Mouse (Mus musculus): Measurements from ENCODE around the gene Ftl1.
"Not testable (repeated sequence)": the region's sequence is repeated elsewhere in the genome, so short reads cannot be mapped to it uniquely, and the experiment has no call there.

Ftl1 gene

GRCm38 (mm10) chr7:45476453-45476852 lies 16.8 kb upstream of the Ftl1 start:
- no peak for DNase-seq (ENCODE audit: low spot score in 2 of 2)

GRCm38 (mm10) chr7:45475291-45475969 lies 15.7 kb upstream of the Ftl1 start:
- peak in 1 of 2 experiments; percentile 47 for DNase-seq (ENCODE audit: low spot score in 2 of 2)

GRCm38 (mm10) chr7:45470869-45471268 lies 11.2 kb upstream of the Ftl1 start:
- DNase-seq (ENCODE audit: low spot score in 2 of 2), result peak in 1 of 2 experiments; percentile 84

GRCm38 (mm10) chr7:45467090-45467670 lies 7.5 kb upstream of the Ftl1 start:
- no peak for DNase-seq (ENCODE audit: low spot score in 2 of 2)

GRCm38 (mm10) chr7:45466283-45467089 lies 6.8 kb upstream of the Ftl1 start, which contains the start of gene Bax:
TSS of gene Bax (minus strand) at chr7:45466898.
- peak; percentile 90 to 97 for DNase-seq (ENCODE audit: low spot score in 2 of 2)

- DNase-seq (ENCODE audit: low spot score in 2 of 2), result no peak
These were observed 5.9 kb upstream of the Ftl1 start for GRCm38 (mm10) chr7:45465549-45465948.

GRCm38 (mm10) chr7:45465112-45465511 lies 5.4 kb upstream of the Ftl1 start:
- DNase-seq (ENCODE audit: low spot score in 2 of 2), result no peak

GRCm38 (mm10) chr7:45463987-45464778 lies 4.5 kb upstream of the Ftl1 start:
- no peak for DNase-seq (ENCODE audit: low spot score in 2 of 2)

- not testable (repeated sequence) for DNase-seq (ENCODE audit: low spot score in 2 of 2)
These were observed 3.2 kb upstream of the Ftl1 start for GRCm38 (mm10) chr7:45462868-45463267.

GRCm38 (mm10) chr7:45462325-45462724 lies 2.6 kb upstream of the Ftl1 start:
- no peak for DNase-seq (ENCODE audit: low spot score in 2 of 2)

GRCm38 (mm10) chr7:45461781-45462180 lies 2.1 kb upstream of the Ftl1 start:
- DNase-seq (ENCODE audit: low spot score in 2 of 2), result no peak

- DNase-seq (ENCODE audit: low spot score in 2 of 2), result no peak
These were observed 1.6 kb upstream of the Ftl1 start for GRCm38 (mm10) chr7:45461326-45461725.

GRCm38 (mm10) chr7:45460860-45461314 lies 1.2 kb upstream of the Ftl1 start:
- DNase-seq (ENCODE audit: low spot score in 2 of 2), result peak in 1 of 2 experiments; percentile 49

GRCm38 (mm10) chr7:45460377-45460776 lies 693 bp upstream of the Ftl1 start:
- no peak for DNase-seq (ENCODE audit: low spot score in 2 of 2)

GRCm38 (mm10) chr7:45458748-45459563 lies 728 bp downstream of the Ftl1 start:
- peak in 1 of 2 experiments; percentile 68 for DNase-seq (ENCODE audit: low spot score in 2 of 2)

- DNase-seq (ENCODE audit: low spot score in 2 of 2), result no peak
These were observed 2.3 kb downstream of the Ftl1 start for GRCm38 (mm10) chr7:45457204-45458060.

GRCm38 (mm10) chr7:45456721-45457203 lies 2.9 kb downstream of the Ftl1 start:
- no peak for DNase-seq (ENCODE audit: low spot score in 2 of 2)

- DNase-seq (ENCODE audit: low spot score in 2 of 2), result no peak
These were observed 3.6 kb downstream of the Ftl1 start for GRCm38 (mm10) chr7:45455932-45456696.

GRCm38 (mm10) chr7:45454971-45455370 lies 4.7 kb downstream of the Ftl1 start:
- no peak for DNase-seq (ENCODE audit: low spot score in 2 of 2)

Measured in left cerebral cortex, adult 9 months (tissue).